Mouse (Mus musculus): ENCODE measurements around the gene Odam.

Odam gene

DNA sequence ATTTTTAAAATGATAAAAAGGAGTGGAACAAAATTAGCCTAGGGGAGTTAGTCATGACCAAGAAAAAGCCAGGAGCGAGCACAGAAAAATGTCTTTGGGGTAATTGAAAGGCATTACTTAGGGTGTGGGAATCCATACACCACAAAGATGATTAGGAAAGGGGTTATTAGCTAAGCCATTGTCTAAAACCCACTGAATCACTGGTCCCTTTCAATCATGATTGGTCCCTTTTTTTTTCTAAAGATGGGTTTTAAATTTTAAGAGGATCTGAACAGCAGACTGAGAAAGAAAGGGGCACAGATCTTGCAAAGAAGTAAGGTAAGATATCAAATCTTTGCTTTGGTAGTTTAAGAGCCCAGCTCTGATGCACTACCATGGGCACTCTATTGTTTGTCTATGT, at the start of gene Odam:
Gene Odam, plus strand, starts transcription at position 301 of the 400 bp plus-strand sequence.
- no peak for DNase-seq (ENCODE audit: low read depth in 2 of 2, low spot score in 2 of 2)

DNA sequence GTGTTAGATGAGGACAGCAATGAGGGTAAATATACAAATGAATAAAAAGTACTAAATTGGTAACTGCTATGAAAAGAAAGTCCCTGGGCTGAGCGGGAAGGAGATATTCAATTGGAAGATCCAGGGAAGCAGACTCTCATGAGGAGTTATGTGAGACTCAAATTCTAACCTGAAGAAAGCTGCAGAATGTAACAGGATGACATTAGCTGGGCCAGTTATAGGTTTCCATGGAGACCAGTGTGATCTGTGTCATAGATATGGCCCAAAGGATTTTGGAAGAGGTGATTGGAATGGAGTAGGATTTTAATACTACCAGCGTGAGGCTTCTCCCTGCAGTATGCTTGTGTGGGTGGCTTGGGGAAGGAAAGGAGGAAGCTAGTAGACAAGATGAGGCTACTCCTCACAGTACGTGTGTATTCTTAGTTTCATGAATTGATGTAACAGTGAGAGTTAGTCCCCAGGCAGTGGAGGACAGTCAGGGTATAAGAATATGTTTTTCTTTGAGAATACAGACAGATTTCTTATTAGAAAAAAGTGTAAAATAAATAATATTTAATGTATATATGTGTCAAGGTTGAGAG, 29.6 kb upstream of the Odam start:
- no peak for DNase-seq (ENCODE audit: low read depth in 2 of 2, low spot score in 2 of 2)

DNA sequence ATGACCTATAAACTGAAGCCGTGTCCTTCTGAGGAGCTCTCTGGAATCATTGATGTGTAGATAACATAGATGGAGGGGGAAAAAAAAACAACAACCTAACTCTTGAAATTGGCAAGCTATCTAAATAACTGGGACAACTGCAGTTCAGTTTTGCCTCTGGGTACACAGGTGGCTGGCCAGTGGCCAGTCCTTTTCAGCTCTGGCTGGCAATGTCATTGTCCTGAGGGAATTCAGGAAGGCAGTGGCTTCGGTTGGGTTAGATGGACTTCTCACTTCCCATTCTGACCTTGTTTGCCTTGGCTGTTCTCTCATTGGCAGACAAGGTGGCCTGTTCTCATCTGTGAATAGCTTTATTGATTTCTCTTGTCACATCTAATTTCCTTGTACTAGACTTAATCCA, 14.7 kb upstream of the Odam start:
- no peak for DNase-seq (ENCODE audit: low read depth in 2 of 2, low spot score in 2 of 2)

DNA sequence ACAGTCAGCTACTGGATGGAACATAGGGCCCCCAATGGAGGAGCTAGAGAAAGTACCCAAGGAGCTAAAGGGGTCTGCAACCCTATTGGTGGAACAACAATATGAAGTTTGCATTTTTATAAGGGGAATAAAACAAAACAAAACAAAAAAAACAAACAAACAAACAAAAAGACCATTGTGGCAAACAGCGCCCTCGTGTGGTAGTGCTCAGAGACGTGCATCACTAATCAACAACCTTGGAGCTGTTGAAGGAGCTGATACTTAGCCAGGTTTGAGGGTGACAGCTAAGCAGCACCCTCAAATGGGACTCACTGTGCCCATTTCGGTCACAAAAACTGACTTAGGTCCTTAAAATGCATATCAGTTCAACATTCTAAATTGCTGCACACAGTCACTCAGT, 13.4 kb upstream of the Odam start:
- no peak for DNase-seq (ENCODE audit: low read depth in 2 of 2, low spot score in 2 of 2)

DNA sequence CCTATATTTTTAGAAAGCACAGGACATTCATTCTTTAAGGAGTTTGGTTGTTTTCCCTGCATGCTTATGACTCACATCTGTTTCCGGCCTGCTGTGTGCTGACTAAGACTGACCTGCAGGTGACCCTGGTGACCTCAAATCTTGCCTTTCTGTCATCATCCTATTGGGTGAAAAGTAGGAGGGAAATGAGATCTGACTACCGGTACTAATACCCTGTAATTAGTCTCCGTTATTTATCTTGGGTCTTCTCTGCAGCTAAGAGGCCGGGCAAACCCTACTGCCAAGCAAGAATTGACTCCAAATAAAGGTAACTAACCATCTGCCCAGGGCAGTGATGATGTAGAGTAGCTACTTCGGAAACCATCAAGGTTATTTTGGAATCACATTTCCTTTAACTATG, 40.5 kb downstream of the Odam start, which contains the start of gene Csn3:
Gene Csn3, plus strand, starts transcription at position 208 of the 400 bp plus-strand sequence.
- DNase-seq (ENCODE audit: low read depth in 2 of 2, low spot score in 2 of 2) = no peak

DNA sequence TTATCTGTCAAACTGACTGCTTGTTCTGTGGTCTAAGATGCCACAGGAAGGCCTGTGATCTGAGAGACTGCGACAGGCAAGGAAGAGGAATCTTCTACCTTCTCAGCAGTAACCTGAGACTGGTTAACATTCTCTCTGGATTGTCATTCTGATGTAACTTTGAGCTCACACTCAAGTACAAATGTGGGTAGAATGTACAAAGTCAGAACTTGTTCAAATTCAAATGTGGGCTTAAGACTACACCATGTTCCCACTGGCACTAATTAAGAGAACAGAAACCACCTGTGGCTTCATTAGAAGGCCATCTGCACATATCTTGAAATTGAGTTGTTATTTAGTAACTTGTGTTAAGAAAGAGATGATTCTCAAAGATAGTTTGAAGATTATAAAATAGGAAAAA, 46.8 kb downstream of the Odam start:
- DNase-seq (ENCODE audit: low read depth in 2 of 2, low spot score in 2 of 2) = no peak

DNA sequence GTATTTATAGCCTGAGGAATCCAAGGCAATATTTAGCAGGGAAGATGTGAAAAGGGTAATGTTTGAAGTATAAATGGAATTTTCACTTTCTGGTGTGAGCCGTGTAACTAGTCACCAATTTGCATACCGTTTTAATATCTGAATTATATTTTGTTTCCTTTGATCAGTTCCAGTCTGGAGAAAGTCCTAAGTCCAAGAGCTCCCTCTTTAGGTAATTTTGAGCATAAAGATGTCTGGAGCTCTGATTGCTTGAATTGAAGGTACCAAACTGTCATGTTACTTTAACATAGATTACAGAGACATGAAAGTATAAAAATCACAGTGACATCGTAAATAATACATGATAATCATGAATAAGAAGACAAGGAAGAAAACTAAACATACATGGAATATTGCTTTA, 55.9 kb downstream of the Odam start:
- no peak for DNase-seq (ENCODE audit: low read depth in 2 of 2, low spot score in 2 of 2)

DNA sequence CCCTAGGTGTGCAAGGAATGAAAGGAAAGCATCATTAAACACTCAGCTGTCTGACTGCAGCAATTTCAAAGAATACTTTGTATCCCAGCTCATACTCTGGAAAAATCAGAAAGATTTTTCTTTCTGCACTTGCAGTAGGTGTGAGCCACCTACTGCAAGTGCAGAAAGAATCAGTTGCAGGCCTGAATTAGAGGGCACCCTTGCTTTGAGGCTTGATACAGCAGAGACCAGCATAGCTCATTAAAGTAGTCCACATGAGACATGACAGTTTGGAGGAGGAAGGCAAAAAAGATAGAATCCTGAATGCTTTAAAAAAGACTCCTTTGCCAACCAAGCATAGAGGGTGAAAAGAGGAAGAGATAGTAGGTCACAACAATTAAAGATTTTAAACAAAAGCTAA, 57.7 kb downstream of the Odam start:
- DNase-seq (ENCODE audit: low read depth in 2 of 2, low spot score in 2 of 2) = no peak

Data from CD8-positive naive resting alpha-beta T cell, adult 2 months (primary cell).